In genomic region chr6:30048163-30048500, GRCm38 (mm10) we compare ENCODE assay signal across 7 mouse cellular contexts. TPM values are rescaled to one million over a fixed set of nuclear protein-coding genes. Genes with fewer than 3 reads are reported as not detected.
DNase-seq lines count a peak whose midpoint lies in the region; ATAC-seq and TF ChIP-seq lines count a peak whose summit lies in the region.

No protein-coding gene starts in this region.

- peak overlapping the region; percentile 99 for H3K27ac ChIP-seq in neural tube, embryonic 11.5 days (ENCODE audit: low read depth, low read length)
- H3K27ac ChIP-seq in liver, embryonic 11.5 days (ENCODE audit: low read depth, low read length): peak overlapping the region; percentile 99
- H3K27ac ChIP-seq in stomach, postnatal 0 days (replicated peaks): peak overlapping the region; percentile 100

- H3K9me3 ChIP-seq in neural tube, embryonic 11.5 days (ENCODE audit: control insufficient read depth, low read length): no peaks in the 10 kb centered on the region
- no peaks in the 10 kb centered on the region for H3K9me3 ChIP-seq in erythroblast, embryonic 14.5 days (ENCODE audit: control insufficient read depth, low read length)
- H3K9me3 ChIP-seq in liver, embryonic 11.5 days (ENCODE audit: control insufficient read depth, low read length): no peaks in the 10 kb centered on the region
- H3K9me3 ChIP-seq in stomach, postnatal 0 days (ENCODE audit: control insufficient read depth, low read length): no peaks in the 10 kb centered on the region

- peak overlapping the region; percentile 84 for H3K4me2 ChIP-seq in neural tube, embryonic 11.5 days (ENCODE audit: low read depth)
- H3K4me2 ChIP-seq in liver, embryonic 11.5 days: peak overlapping the region; percentile 70
- peak overlapping the region; percentile 87 for H3K4me2 ChIP-seq in stomach, postnatal 0 days (replicated peaks; ENCODE audit: low read depth)

- WGBS in neural tube, embryonic 11.5 days: 0% methylated on average over 2 of the region's 45 CpGs
- 1% methylated on average over 36 of the region's 45 CpGs for WGBS in liver, embryonic 11.5 days
- WGBS in stomach, postnatal 0 days: 0% methylated on average over 17 of the region's 45 CpGs

- H3K4me3 ChIP-seq in neural tube, embryonic 11.5 days (ENCODE audit: low read depth, low read length): peak overlapping the region; percentile 99
- H3K4me3 ChIP-seq in erythroblast, embryonic 14.5 days (replicated peaks): peak overlapping the region; percentile 88
- H3K4me3 ChIP-seq in liver, embryonic 11.5 days (ENCODE audit: low read depth, low read length): peak overlapping the region; percentile 97
- H3K4me3 ChIP-seq in stomach, postnatal 0 days (ENCODE audit: low read depth, low read length): peak overlapping the region; percentile 96

- peak overlapping the region; percentile 100 for H3K9ac ChIP-seq in neural tube, embryonic 11.5 days (ENCODE audit: low read length)
- H3K9ac ChIP-seq in liver, embryonic 11.5 days (ENCODE audit: low read depth, low read length): peak overlapping the region; percentile 99
- peak overlapping the region; percentile 99 for H3K9ac ChIP-seq in stomach, postnatal 0 days (ENCODE audit: low read length)

- H3K36me3 ChIP-seq in neural tube, embryonic 11.5 days (ENCODE audit: control insufficient read depth, insufficient read depth, low read length): no peaks in the 10 kb centered on the region; the same call in 1 of the 2 replicates
- peaks cover 21% of the 10 kb centered on the region for H3K36me3 ChIP-seq in erythroblast, embryonic 14.5 days (ENCODE audit: control insufficient read depth)
- no peaks in the 10 kb centered on the region for H3K36me3 ChIP-seq in liver, embryonic 11.5 days (ENCODE audit: control insufficient read depth, insufficient read depth, low read length)
- H3K36me3 ChIP-seq in stomach, postnatal 0 days (ENCODE audit: control insufficient read depth, insufficient read depth, low read length): no peaks in the 10 kb centered on the region

- no peaks in the 10 kb centered on the region for H3K27me3 ChIP-seq in neural tube, embryonic 11.5 days (ENCODE audit: control insufficient read depth, insufficient read depth, low read length)
- H3K27me3 ChIP-seq in erythroblast, embryonic 14.5 days (ENCODE audit: control insufficient read depth): no peaks in the 10 kb centered on the region
- no peaks in the 10 kb centered on the region for H3K27me3 ChIP-seq in liver, embryonic 11.5 days (replicated peaks; ENCODE audit: control insufficient read depth, insufficient read depth, low read length)
- H3K27me3 ChIP-seq in stomach, postnatal 0 days (ENCODE audit: control insufficient read depth, insufficient read depth, low read length): no peaks in the 10 kb centered on the region

- no peak for TF ChIP-seq EP300 in stomach, postnatal 0 days (optimal IDR thresholded peaks at IDR 0.05)

- peak; percentile 74 for ATAC-seq in neural tube, embryonic 11.5 days (ENCODE audit: insufficient read depth, low FRiP score, low TSS enrichment)
- ATAC-seq in liver, embryonic 11.5 days (replicated peaks; ENCODE audit: low FRiP score): no peak; the same call in 1 of the 2 replicates
- no peak; the same call in 1 of the 2 replicates for ATAC-seq in stomach, postnatal 0 days (ENCODE audit: low FRiP score, low TSS enrichment)

- DNase-seq in neural tube, embryonic 11.5 days (ENCODE audit: low spot score): no peak
- DNase-seq in neural tube, embryonic 10.5 days (ENCODE audit: extremely low spot score, low spot score): no peak
- DNase-seq in liver, embryonic 11.5 days (ENCODE audit: low spot score): peak; percentile 75
- DNase-seq in stomach, postnatal 0 days (ENCODE audit: low spot score): no peak
- no peak for DNase-seq in thymus, adult 18-20 months
- no peak for DNase-seq in cerebellum, adult 11 months

- peaks cover 7% of the 10 kb centered on the region for H3K4me1 ChIP-seq in neural tube, embryonic 11.5 days (ENCODE audit: control insufficient read depth, insufficient read depth, low read length)
- peaks cover 50% of the 10 kb centered on the region for H3K4me1 ChIP-seq in erythroblast, embryonic 14.5 days (ENCODE audit: control insufficient read depth)
- peaks cover 11% of the 10 kb centered on the region for H3K4me1 ChIP-seq in liver, embryonic 11.5 days (replicated peaks; ENCODE audit: control insufficient read depth, insufficient read depth, low read length)
- H3K4me1 ChIP-seq in stomach, postnatal 0 days (replicated peaks; ENCODE audit: control insufficient read depth, insufficient read depth): no peaks in the 10 kb centered on the region

- no peak for TF ChIP-seq CTCF in stomach, postnatal 0 days (IDR thresholded peaks at IDR 0.05; ENCODE audit: low read depth)

RNA-seq across cellular contexts. Expression of gene Nrf1, which starts 0.3 kb away (rescaled TPM):
- 74.3 and 77.7 TPM in 2 replicates for polyA plus RNA-seq in neural tube, embryonic 11.5 days (2014; fragmentation: Nextera tagmentation; extraction: Ambion mirVana)
- 2.8 and 2.9 TPM in 2 replicates for polyA plus RNA-seq in erythroblast, embryonic 14.5 days (2012)
- polyA plus RNA-seq in liver, embryonic 11.5 days (2014; fragmentation: Nextera tagmentation; extraction: Ambion mirVana): 64.8 and 72.5 TPM in 2 replicates
- polyA plus RNA-seq in stomach, postnatal 0 days (2015; fragmentation: Nextera tagmentation; extraction: Ambion mirVana): 15.1 and 16.7 TPM in 2 replicates
